Mouse (Mus musculus) adrenal gland, postnatal 14 days (tissue): Measurements from ENCODE around the gene Gm8439. TPM values are rescaled to one million over a fixed set of nuclear protein-coding genes. Genes with fewer than 3 reads are reported as not detected.
"Not testable (repeated sequence)": the region's sequence is repeated elsewhere in the genome, so short reads cannot be mapped to it uniquely, and the experiment has no call there.

Experiments used
- DNase-seq: peaks from one replicate; pipeline ENCODE4 v3.0.0; 2021; ENCODE audit warnings: mixed read lengths
- long read RNA-seq, 2 experiments: library from polyadenylated mRNA; stranded (forward); transcript quantifications; one replicate each; pipeline ENCODE4 v2.0.0; 2021
- total RNA-seq: library from RNA; stranded (reverse); gene quantifications from 2 replicates; pipeline ENCODE4 v1.2.3, GENCODE M21; 2021

Gm8439 gene
- not detected in 2 replicates for total RNA-seq
- long read RNA-seq, experiment 1: 0 reads
- long read RNA-seq, experiment 2: 0 reads

DNA sequence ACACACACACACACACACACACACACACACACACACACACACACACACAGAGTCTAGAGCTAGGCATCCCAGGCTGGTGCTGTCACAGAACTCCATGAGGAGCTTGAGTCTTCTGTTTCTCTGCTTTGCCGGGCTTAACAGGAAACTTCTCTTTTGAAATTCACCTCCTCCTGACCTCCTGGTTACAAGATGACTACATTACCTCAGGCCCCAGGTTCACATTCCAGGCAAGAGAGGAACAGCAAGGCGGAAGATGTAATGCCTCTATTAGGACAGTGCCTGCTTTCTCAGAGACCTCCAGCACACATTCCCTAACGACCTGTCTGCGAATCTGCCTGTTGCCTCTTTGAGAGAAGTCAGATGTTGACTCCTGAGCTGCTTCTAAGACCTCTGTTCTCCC lies at the start of gene Gm8439:
Gene Gm8439, plus strand, starts transcription at position 301 of the 400 bp plus-strand sequence.
- DNase-seq: no peak

DNA sequence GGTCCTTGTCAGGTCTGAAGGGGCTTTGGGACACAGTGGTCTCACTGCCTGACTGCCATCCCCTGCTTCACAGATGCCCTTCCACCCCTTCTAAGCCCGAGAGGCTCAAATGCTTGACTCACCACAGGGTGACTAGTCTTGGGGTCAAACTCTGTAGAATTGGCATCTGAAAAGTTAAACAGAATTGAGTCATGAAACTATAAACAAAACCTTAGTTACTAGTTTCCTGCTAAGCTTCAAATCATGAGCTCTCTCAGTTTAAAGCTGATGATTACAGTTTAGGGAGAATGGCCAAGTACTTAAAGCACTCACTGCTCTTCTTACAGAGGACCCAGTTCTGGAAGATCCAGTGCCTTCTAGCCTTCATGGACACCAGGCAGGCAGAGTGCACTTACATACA lies 43.6 kb upstream of the Gm8439 start:
- no peak for DNase-seq

GRCm38 (mm10) chr4:120556592-120556991 lies 32.0 kb upstream of the Gm8439 start:
- DNase-seq: no peak

GRCm38 (mm10) chr4:120565726-120566125 lies 22.8 kb upstream of the Gm8439 start:
- no peak for DNase-seq

- DNase-seq: peak; percentile 32
These were observed 20.5 kb upstream of the Gm8439 start for GRCm38 (mm10) chr4:120568005-120568404.

- DNase-seq: no peak
These were observed 19.5 kb upstream of the Gm8439 start for GRCm38 (mm10) chr4:120569025-120569424.

GRCm38 (mm10) chr4:120569486-120570437 lies 18.8 kb upstream of the Gm8439 start, which contains the start of gene Ctps:
Gene Ctps, minus strand, starts transcription at chr4:120570276.
- DNase-seq: peak; percentile 97

DNA sequence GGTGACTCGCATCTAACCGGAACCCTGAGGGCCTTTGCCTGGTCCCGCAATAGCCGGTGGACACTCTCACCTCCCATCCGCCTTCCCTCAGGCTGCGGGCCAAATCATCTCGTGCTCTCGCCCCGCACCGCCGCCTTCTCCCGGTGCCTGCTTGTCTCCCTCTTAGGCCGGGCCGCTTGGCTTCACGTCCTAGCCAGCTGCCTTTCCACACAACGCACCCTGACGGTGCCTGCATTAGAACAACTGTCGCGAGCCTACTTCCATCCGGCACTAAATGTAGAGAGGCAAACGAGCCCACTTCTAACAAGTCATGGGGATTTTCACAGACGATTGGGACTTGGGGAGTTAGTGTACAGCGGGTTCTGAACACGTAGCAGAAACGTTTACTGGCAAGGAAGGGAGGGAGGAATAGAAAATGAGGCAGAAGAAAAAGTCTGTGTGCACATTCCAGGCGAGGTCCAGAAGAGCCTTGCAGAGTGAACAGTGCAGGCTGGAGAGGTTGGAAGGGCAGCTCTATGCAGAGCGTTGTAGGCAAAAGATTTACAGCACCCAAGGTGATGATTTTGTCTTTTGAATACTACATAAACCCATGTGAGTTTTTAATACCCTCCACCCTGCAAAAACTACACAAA lies 18.0 kb upstream of the Gm8439 start:
- DNase-seq: no peak

- no peak for DNase-seq
These were observed 17.5 kb upstream of the Gm8439 start for GRCm38 (mm10) chr4:120571070-120571464.

GRCm38 (mm10) chr4:120571691-120572090 lies 16.9 kb upstream of the Gm8439 start:
- no peak for DNase-seq

GRCm38 (mm10) chr4:120580894-120581293 lies 7.7 kb upstream of the Gm8439 start:
- no peak for DNase-seq

GRCm38 (mm10) chr4:120581711-120582110 lies 6.8 kb upstream of the Gm8439 start:
- DNase-seq: no peak

- DNase-seq: no peak
These were observed 1.6 kb upstream of the Gm8439 start for GRCm38 (mm10) chr4:120586986-120587385.

DNA sequence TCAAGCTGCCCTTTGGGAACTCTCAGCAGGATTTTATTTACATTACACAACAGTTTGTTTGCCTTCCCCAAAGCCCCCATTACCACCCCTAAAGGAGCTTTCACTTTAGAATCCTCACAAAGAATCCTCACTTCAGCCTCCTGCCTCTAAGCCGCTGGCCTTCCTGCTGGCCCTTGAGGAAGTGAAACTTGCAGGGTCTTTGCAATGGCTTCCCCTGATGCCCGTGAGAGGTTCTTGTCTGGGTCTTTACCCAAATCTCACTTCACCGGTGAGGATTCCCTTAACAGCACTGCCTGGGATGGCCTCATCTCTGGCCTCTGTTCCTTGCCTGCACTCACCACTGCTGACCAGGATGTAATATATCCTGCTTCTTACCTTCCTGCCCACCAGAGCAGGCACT lies 525 bp downstream of the Gm8439 start:
- DNase-seq: no peak

GRCm38 (mm10) chr4:120589815-120590422 lies 1.4 kb downstream of the Gm8439 start:
- DNase-seq: peak; percentile 72

- no peak for DNase-seq
These were observed 2.4 kb downstream of the Gm8439 start for GRCm38 (mm10) chr4:120590973-120591372.

GRCm38 (mm10) chr4:120596210-120596609 lies 7.7 kb downstream of the Gm8439 start:
- DNase-seq: not testable (repeated sequence)

- DNase-seq: no peak
These were observed 10.4 kb downstream of the Gm8439 start for GRCm38 (mm10) chr4:120598922-120599321.

DNA sequence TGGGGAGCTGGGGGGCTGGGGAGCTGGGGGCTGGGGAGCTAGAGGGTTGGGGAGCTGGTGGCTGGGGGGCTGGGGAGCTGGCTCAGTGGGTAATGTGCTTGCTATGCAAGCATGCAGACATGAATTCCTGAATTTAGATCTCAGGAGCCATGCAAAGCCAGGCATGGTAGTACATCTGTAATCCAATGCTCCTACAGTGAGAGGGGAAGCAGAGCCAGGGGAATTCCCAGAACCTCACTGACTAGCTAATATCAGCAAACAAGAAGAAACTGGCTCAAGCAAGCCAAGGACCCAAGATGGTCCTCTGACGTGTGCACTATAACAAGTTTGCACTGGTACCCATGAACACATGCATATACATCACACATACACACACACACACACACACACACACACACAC lies 13.2 kb downstream of the Gm8439 start:
- no peak for DNase-seq

DNA sequence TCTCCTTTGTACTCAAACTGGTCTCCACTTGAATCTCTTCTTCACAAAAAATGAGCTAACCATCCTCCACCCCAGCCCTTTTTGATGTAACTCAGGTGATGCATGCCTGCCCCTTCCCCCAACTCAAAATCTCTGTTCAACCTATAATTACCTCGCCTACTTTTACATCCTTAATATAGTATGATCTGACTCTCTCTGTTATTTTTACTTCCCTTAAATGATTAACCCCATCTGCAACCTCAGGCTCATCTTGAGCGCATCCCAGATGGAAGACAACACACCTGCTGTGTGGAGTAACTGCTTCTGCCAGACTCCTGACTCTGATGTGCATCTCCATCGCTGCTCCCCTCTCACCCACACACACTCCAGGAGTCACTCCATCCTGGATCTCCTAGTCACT lies 14.1 kb downstream of the Gm8439 start:
- DNase-seq: no peak

DNA sequence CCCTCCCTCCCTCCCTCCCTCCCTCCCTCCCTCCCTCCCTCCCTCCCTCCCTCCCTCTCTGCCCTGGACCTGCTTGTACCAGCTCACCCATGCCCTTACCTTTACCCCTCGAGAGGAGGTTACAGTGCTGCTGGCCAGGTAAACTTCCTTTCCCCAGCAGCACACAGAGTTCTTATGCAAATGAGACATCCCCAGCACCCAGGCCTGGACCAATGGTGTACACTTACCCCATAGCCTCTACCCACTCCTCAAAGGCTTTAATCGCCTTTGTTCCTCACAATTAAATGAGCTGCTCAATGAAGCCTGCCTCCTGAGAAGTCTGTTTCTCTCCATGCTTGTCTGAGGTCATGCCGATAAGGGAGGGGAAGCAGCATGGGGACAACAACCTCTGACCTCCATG lies 18.4 kb downstream of the Gm8439 start:
- DNase-seq: no peak

- DNase-seq: no peak
These were observed 22.5 kb downstream of the Gm8439 start for GRCm38 (mm10) chr4:120611005-120611404.
